ENCODE assay signal across 8 mouse cellular contexts in the genomic region with DNA sequence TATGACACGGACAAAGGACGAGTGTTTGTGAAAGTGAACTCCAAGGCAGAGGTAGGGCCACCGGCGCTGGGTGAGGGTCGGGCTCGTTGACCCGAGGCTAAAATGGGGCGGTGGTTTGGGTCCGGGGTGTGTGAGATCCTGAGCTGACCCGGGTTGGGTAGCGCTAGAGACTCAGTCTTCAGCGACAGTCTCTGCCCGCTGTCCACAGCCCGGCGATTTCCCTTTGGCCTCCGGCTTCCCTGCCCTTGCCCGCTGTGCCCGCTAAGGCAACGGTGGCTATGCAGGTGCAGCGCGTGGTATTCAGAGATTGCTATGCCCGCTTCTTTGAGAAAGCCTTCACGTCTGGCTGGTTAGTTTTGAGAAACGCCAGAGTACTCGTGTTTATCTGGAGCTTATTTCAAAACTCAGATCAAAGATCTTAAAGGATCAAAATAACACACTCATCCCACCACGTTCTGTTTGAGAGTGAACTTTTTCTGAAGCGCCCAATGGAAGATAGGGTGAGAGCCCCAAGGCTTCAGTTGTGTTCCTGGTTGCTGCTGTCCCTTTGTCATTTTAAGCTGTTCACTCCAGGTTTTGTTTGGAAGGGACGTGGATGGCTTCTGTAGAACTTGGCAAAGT. TPM values are rescaled to one million over a fixed set of nuclear protein-coding genes. Genes with fewer than 3 reads are reported as not detected.
DNase-seq lines count a peak whose midpoint lies in the region; ATAC-seq and TF ChIP-seq lines count a peak whose summit lies in the region.

No protein-coding gene starts in this region.

- no peaks in the 10 kb centered on the region for H3K9me3 ChIP-seq in limb, embryonic 13.5 days
- H3K9me3 ChIP-seq in midbrain, postnatal 0 days (ENCODE audit: low read length), result no peaks in the 10 kb centered on the region

- TF ChIP-seq CTCF in lung, adult 2 months (IDR thresholded peaks at IDR 0.05; ENCODE audit: insufficient read depth, low read length), result no peak
- TF ChIP-seq CTCF in embryonic fibroblast, embryonic 13.5 days (IDR thresholded peaks at IDR 0.05; ENCODE audit: borderline replicate concordance, insufficient read depth, low read length), result no peak
- no peak for TF ChIP-seq CTCF in midbrain, postnatal 0 days (IDR thresholded peaks at IDR 0.05)

- H3K4me1 ChIP-seq in lung, adult 2 months (ENCODE audit: control insufficient read depth, insufficient read depth, low read length), result peaks cover 7% of the 10 kb centered on the region
- peaks cover 5% of the 10 kb centered on the region; the same call in 1 of the 2 replicates for H3K4me1 ChIP-seq in embryonic fibroblast, embryonic 13.5 days (ENCODE audit: control insufficient read depth, insufficient read depth, low read length)
- H3K4me1 ChIP-seq in limb, embryonic 13.5 days, result peaks cover 14% of the 10 kb centered on the region
- H3K4me1 ChIP-seq in midbrain, postnatal 0 days (ENCODE audit: insufficient read depth, low read length), result no peaks in the 10 kb centered on the region

- peak overlapping the region; percentile 98 for H3K4me3 ChIP-seq in lung, adult 2 months (replicated peaks; ENCODE audit: extremely low read depth, low read depth, low read length)
- H3K4me3 ChIP-seq in embryonic fibroblast, embryonic 13.5 days (ENCODE audit: insufficient read depth, low read length), result peak overlapping the region; percentile 89
- H3K4me3 ChIP-seq in limb, embryonic 13.5 days, result peak overlapping the region; percentile 73
- H3K4me3 ChIP-seq in midbrain, postnatal 0 days (ENCODE audit: low read depth, low read length), result peak overlapping the region; percentile 49

- no peaks in the 10 kb centered on the region for H3K27me3 ChIP-seq in limb, embryonic 13.5 days
- no peaks in the 10 kb centered on the region for H3K27me3 ChIP-seq in midbrain, postnatal 0 days (ENCODE audit: insufficient read depth, low read length)

- peak; percentile 33; the same call in 1 of the 2 replicates for ATAC-seq in limb, embryonic 13.5 days (ENCODE audit: low FRiP score, low read depth)
- peak; percentile 70 for ATAC-seq in midbrain, postnatal 0 days (ENCODE audit: low FRiP score)

- under 1% methylated on average over 28 of the region's 28 CpGs for WGBS in lung, adult 2 months
- 1% methylated on average over 28 of the region's 28 CpGs for WGBS in limb, embryonic 13.5 days
- WGBS in midbrain, postnatal 0 days, result under 1% methylated on average over 28 of the region's 28 CpGs

- no peak for TF ChIP-seq POLR2A in lung, adult 2 months (IDR thresholded peaks at IDR 0.05; ENCODE audit: borderline replicate concordance, extremely low read depth, low read depth, low read length)
- no peak for TF ChIP-seq POLR2A in embryonic fibroblast, embryonic 13.5 days (IDR thresholded peaks at IDR 0.05; ENCODE audit: low read depth, low read length)

- intact Hi-C loops in left cerebral cortex, postnatal 36 days (cut with DNase I), result loop anchor here (5.0 kb wide), 1 partner anchor 34 kb away; the partner anchor contains the start of gene Rab40b

- peak overlapping the region; percentile 86 for H3K4me2 ChIP-seq in limb, embryonic 13.5 days (replicated peaks)
- H3K4me2 ChIP-seq in midbrain, postnatal 0 days (ENCODE audit: low read depth, low read length, poor library complexity, severe bottlenecking), result peak overlapping the region; percentile 87

- no peak overlapping the region for H3K27ac ChIP-seq in embryonic fibroblast, embryonic 13.5 days (ENCODE audit: insufficient read depth, low read length)
- H3K27ac ChIP-seq in limb, embryonic 13.5 days, result 0 out of 2 replicates have a peak overlapping the region, but pooled peaks have one; percentile 28
- H3K27ac ChIP-seq in midbrain, postnatal 0 days (ENCODE audit: low read depth, low read length), result no peak overlapping the region

- H3K36me3 ChIP-seq in limb, embryonic 13.5 days, result 0 out of 2 replicates have a peak, but pooled peaks cover 3% of the 10 kb centered on the region
- H3K36me3 ChIP-seq in midbrain, postnatal 0 days (ENCODE audit: insufficient read depth, low read length), result no peaks in the 10 kb centered on the region

- H3K9ac ChIP-seq in limb, embryonic 13.5 days, result peak overlapping the region; percentile 78
- peak overlapping the region; percentile 57 for H3K9ac ChIP-seq in midbrain, postnatal 0 days (replicated peaks; ENCODE audit: low read length, poor library complexity, severe bottlenecking)

- no peak for DNase-seq in lung, adult 2 months
- no peak for DNase-seq in lung, postnatal 4 days
- DNase-seq in midbrain, postnatal 0 days (ENCODE audit: low spot score), result no peak
- DNase-seq in layer of hippocampus, adult 9-10 months (ENCODE audit: low spot score), result no peak
- DNase-seq in ovary, postnatal 36 days (ENCODE audit: low spot score), result no peak
- no peak for DNase-seq in left cerebral cortex, postnatal 36 days (ENCODE audit: low spot score in 2 of 2)

RNA-seq across cellular contexts. Expression of gene Fn3krp, which starts 0.5 kb away (rescaled TPM):
- polyA plus RNA-seq in lung, adult 2 months (2012; rRNA removed), result 6.1 and 9.0 TPM in 2 replicates
- 6.9 and 9.0 TPM in 2 replicates for polyA plus RNA-seq in embryonic fibroblast, embryonic 13.5 days (2011; ENCODE audit: insufficient read length, low read depth, missing spikeins)
- 11.0 and 11.8 TPM in 2 replicates for polyA plus RNA-seq in limb, embryonic 13.5 days (2015; fragmentation: Nextera tagmentation; extraction: Ambion mirVana)
- total RNA-seq in midbrain, postnatal 0 days (2014; rRNA removed), result 17.2 and 22.4 TPM in 2 replicates
- polyA plus RNA-seq in midbrain, postnatal 0 days (2015; fragmentation: Nextera tagmentation; extraction: Ambion mirVana), result 8.3 and 9.0 TPM in 2 replicates
- 10 to 100 TPM; 45.3 to 50.6 TPM for total RNA-seq in left cerebral cortex, postnatal 36 days (2021)

RNA-seq across cellular contexts. Expression of gene Fn3k, which starts 13.1 kb away (rescaled TPM):
- polyA plus RNA-seq in lung, adult 2 months (2012; rRNA removed), result 1.7 and 3.3 TPM in 2 replicates
- not detected in 2 replicates for polyA plus RNA-seq in embryonic fibroblast, embryonic 13.5 days (2011; ENCODE audit: insufficient read length, low read depth, missing spikeins)
- polyA plus RNA-seq in limb, embryonic 13.5 days (2015; fragmentation: Nextera tagmentation; extraction: Ambion mirVana), result 0.47 and 0.91 TPM in 2 replicates
- 2.2 and 8.2 TPM in 2 replicates for total RNA-seq in midbrain, postnatal 0 days (2014; rRNA removed)
- polyA plus RNA-seq in midbrain, postnatal 0 days (2015; fragmentation: Nextera tagmentation; extraction: Ambion mirVana), result 3.7 and 3.9 TPM in 2 replicates
- 10 to 100 TPM; 54.4 to 54.6 TPM for total RNA-seq in left cerebral cortex, postnatal 36 days (2021)

RNA-seq across cellular contexts. Expression of gene Tbcd, which starts 30.1 kb away (rescaled TPM):
- polyA plus RNA-seq in lung, adult 2 months (2012; rRNA removed), result 39.0 and 51.3 TPM in 2 replicates
- polyA plus RNA-seq in embryonic fibroblast, embryonic 13.5 days (2011; ENCODE audit: insufficient read length, low read depth, missing spikeins), result 41.0 and 43.2 TPM in 2 replicates
- 42.3 TPM in 2 replicates for polyA plus RNA-seq in limb, embryonic 13.5 days (2015; fragmentation: Nextera tagmentation; extraction: Ambion mirVana)
- total RNA-seq in midbrain, postnatal 0 days (2014; rRNA removed), result 87.9 and 104 TPM in 2 replicates
- polyA plus RNA-seq in midbrain, postnatal 0 days (2015; fragmentation: Nextera tagmentation; extraction: Ambion mirVana), result 56.5 and 58.4 TPM in 2 replicates
- 10 to 100 TPM; 39.5 to 40.5 TPM for total RNA-seq in left cerebral cortex, postnatal 36 days (2021)

RNA-seq across cellular contexts. Expression of gene Rab40b, which starts 33.6 kb away (rescaled TPM):
- polyA plus RNA-seq in lung, adult 2 months (2012; rRNA removed), result 2.4 and 2.7 TPM in 2 replicates
- 1.7 and 2.6 TPM in 2 replicates for polyA plus RNA-seq in embryonic fibroblast, embryonic 13.5 days (2011; ENCODE audit: insufficient read length, low read depth, missing spikeins)
- 12.1 and 13.1 TPM in 2 replicates for polyA plus RNA-seq in limb, embryonic 13.5 days (2015; fragmentation: Nextera tagmentation; extraction: Ambion mirVana)
- 15.0 and 18.3 TPM in 2 replicates for total RNA-seq in midbrain, postnatal 0 days (2014; rRNA removed)
- 14.8 and 15.7 TPM in 2 replicates for polyA plus RNA-seq in midbrain, postnatal 0 days (2015; fragmentation: Nextera tagmentation; extraction: Ambion mirVana)
- total RNA-seq in left cerebral cortex, postnatal 36 days (2021), result 10 to 100 TPM; 48.5 to 51.5 TPM
